Mouse (Mus musculus) limb, embryonic 11.5 days (tissue): ENCODE data around the gene Tmem132e. TPM values are rescaled to one million over a fixed set of nuclear protein-coding genes. Genes with fewer than 3 reads are reported as not detected.

Experiments
- ATAC-seq: fragments of 200-750 bp; cut with Nextera tagmentation; 2 replicates; pipeline ENCODE4 v1.8.0; 2017; ENCODE audit warnings: low read depth; ENCODE audit not compliant: insufficient number of reproducible peaks, low FRiP score, low TSS enrichment
- DNase-seq: peaks from one replicate; pipeline ENCODE4 v3.0.0-alpha.2; 2015; ENCODE audit warnings: low spot score
- H3K27ac ChIP-seq: fragments of 300-500 bp; sonication (generic); replicated peaks from 2 replicates; pipeline ENCODE4 v1.5.1; 2014; ENCODE audit warnings: low read depth, mild to moderate bottlenecking, low read length
- H3K27me3 ChIP-seq: fragments of 300-500 bp; sonication (generic); 2 replicates; pipeline ENCODE4 v1.6.1; 2014; ENCODE audit warnings: mild to moderate bottlenecking, low read length, mixed read lengths; ENCODE audit not compliant: control insufficient read depth, insufficient read depth
- H3K36me3 ChIP-seq: fragments of 300-500 bp; sonication (generic); 2 replicates; pipeline ENCODE4 v1.6.1; 2014; ENCODE audit warnings: mild to moderate bottlenecking, low read length, moderate library complexity, mixed read lengths; ENCODE audit not compliant: control insufficient read depth, insufficient read depth
- H3K4me1 ChIP-seq: fragments of 300-500 bp; sonication (generic); 2 replicates; pipeline ENCODE4 v1.6.1; 2014; ENCODE audit warnings: low read length, mixed read lengths; ENCODE audit not compliant: control insufficient read depth, insufficient read depth
- H3K4me2 ChIP-seq: fragments of 300-500 bp; sonication (generic); 2 replicates; pipeline ENCODE4 v1.6.1; 2014; ENCODE audit warnings: low read depth, mild to moderate bottlenecking, moderate library complexity; ENCODE audit not compliant: severe bottlenecking
- H3K4me3 ChIP-seq: fragments of 300-500 bp; sonication (generic); 2 replicates; pipeline ENCODE4 v1.5.1; 2014; ENCODE audit warnings: low read depth, low read length
- H3K9ac ChIP-seq: fragments of 300-500 bp; sonication (generic); 2 replicates; pipeline ENCODE4 v1.6.1; 2014; ENCODE audit warnings: mild to moderate bottlenecking, low read length
- H3K9me3 ChIP-seq: fragments of 300-500 bp; sonication (generic); 2 replicates; pipeline ENCODE4 v1.6.1; 2016; ENCODE audit warnings: low read length; ENCODE audit not compliant: control insufficient read depth
- WGBS: fragments of 180-500 bp; shearing (Covaris S2); extraction: QIAGEN DNeasy Blood & Tissue Kit; methylation state at CpG from one replicate; pipeline ENCODE4 v1.1.7; 2014; 5-methylcytosine and 5-hydroxymethylcytosine counted together
- polyA plus RNA-seq: library from polyadenylated mRNA; unstranded; fragments of >200 nt; fragmentation: Nextera tagmentation; extraction: Ambion mirVana; gene quantifications from 2 replicates; pipeline ENCODE4 v1.2.1, GENCODE M21; 2014

The Tmem132e gene
- polyA plus RNA-seq, 1 experiment from 2014 or later = 0.32 TPM

DNA sequence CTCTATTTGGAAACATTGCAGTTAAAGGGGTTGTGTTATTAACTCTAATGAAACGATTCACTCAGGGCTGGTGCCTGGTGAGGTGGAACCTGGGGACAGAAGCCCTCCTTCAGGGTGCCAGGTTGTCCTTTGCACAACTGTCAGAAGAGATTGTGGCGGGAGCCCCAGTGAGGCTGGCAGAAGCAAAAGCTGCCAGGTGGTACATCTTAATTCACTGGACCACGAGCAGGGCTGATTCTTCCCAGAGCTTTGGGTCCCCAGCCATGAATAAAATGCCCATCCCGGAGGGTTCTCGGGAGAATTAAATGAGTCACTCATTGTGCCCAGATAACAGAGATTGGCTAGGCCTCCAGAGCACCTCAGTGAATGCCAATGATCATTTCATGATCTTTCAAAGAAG lies 63.8 kb downstream of the Tmem132e start:
- no peak overlapping the region for H3K4me3 ChIP-seq
- H3K36me3 ChIP-seq = no peaks in the 10 kb centered on the region
- DNase-seq = no peak
- no peak overlapping the region for H3K27ac ChIP-seq
- 68% methylated on average over 5 of the region's 5 CpGs for WGBS
- no peaks in the 10 kb centered on the region for H3K9me3 ChIP-seq
- ATAC-seq = no peak
- no peak overlapping the region for H3K9ac ChIP-seq
- H3K4me2 ChIP-seq = no peak overlapping the region
- H3K27me3 ChIP-seq = no peaks in the 10 kb centered on the region
- H3K4me1 ChIP-seq = no peaks in the 10 kb centered on the region

DNA sequence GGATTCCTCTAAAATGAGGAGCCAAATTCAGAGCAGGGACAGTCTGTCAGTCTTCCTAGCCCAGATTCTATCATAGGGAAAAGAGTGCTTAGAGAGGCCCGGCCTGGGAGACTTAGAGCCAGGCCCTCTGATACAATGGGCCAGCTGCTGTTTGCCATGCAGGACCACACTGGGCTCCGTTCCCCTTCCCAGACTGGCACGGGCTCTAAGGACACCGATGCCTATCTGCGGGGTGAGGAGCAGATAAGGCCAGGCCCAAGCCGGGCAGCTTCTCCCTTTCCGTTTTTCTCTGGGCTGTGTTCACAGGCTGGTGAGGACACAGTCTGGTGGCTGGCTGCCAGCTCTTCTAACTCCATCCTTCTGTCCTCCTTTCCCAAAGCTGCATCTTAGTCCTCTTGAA lies 64.5 kb downstream of the Tmem132e start:
- DNase-seq (no peak), ATAC-seq (no peak)
- no peaks in the 10 kb centered on the region for H3K27me3 ChIP-seq
- H3K4me3 ChIP-seq = no peak overlapping the region
- H3K27ac ChIP-seq = no peak overlapping the region
- H3K36me3 ChIP-seq = no peaks in the 10 kb centered on the region
- H3K4me1 ChIP-seq = no peaks in the 10 kb centered on the region
- 83% methylated on average over 7 of the region's 7 CpGs for WGBS
- H3K4me2 ChIP-seq = no peak overlapping the region
- no peaks in the 10 kb centered on the region for H3K9me3 ChIP-seq
- no peak overlapping the region for H3K9ac ChIP-seq

DNA sequence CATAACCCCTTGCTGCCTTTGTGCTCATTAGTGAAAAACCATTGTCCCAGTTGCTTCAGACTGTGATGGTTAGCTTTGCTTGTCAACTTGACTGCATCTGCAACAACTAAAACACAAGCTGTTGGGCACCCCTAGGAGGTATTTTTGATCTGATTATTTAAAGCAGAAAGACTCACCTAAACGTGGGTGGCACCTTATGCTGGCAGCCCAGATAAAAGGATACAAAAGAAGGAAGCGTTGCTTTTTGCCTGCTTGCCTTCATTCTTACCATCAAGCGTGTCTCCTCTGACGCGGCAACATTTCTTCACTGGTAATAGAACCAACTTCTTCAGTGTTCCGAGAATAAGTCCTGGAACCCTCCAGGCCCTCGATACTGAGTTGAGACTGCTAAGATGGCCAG lies 72.6 kb downstream of the Tmem132e start:
- Histone ChIP-seq H3K4me2 (no peak overlapping the region), H3K4me3 (no peak overlapping the region)
- WGBS = 86% methylated on average over 7 of the region's 7 CpGs

DNA sequence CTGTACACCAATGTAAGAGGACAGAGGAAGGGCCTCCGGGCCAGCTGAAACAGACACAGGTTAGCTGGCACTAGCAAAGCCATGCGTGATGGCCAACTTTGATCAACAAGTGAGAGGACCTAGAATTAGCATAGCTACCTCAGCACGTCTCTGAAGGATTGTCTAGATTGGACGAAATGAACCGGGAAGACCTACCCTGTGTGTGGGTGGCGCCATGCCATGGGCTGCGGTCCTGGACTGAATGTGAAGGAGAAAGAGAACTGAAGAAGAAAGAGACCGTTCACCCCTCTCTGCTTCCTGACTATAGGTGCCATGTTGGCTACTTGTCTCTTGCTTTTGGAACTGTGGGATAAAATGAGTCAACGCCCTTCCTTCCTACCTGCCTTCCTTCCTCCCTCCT lies 76.8 kb downstream of the Tmem132e start:
- no peak overlapping the region for H3K27ac ChIP-seq
- H3K4me1 ChIP-seq = no peaks in the 10 kb centered on the region
- H3K9ac ChIP-seq = no peak overlapping the region
- no peak overlapping the region for H3K4me3 ChIP-seq
- DNase-seq (no peak), ATAC-seq (no peak)
- 93% methylated on average over 9 of the region's 9 CpGs for WGBS
- no peak overlapping the region for H3K4me2 ChIP-seq
- H3K9me3 ChIP-seq = no peaks in the 10 kb centered on the region
- H3K36me3 ChIP-seq = no peaks in the 10 kb centered on the region
- no peaks in the 10 kb centered on the region for H3K27me3 ChIP-seq

More for the DNA sequence above, 72.6 kb downstream of the Tmem132e start:
- no peaks in the 10 kb centered on the region for H3K27me3 ChIP-seq
- DNase-seq (no peak), ATAC-seq (no peak)
- no peak overlapping the region for H3K9ac ChIP-seq
- no peak overlapping the region for H3K27ac ChIP-seq
- no peaks in the 10 kb centered on the region for H3K4me1 ChIP-seq
- no peaks in the 10 kb centered on the region for H3K9me3 ChIP-seq
- no peaks in the 10 kb centered on the region for H3K36me3 ChIP-seq

DNA sequence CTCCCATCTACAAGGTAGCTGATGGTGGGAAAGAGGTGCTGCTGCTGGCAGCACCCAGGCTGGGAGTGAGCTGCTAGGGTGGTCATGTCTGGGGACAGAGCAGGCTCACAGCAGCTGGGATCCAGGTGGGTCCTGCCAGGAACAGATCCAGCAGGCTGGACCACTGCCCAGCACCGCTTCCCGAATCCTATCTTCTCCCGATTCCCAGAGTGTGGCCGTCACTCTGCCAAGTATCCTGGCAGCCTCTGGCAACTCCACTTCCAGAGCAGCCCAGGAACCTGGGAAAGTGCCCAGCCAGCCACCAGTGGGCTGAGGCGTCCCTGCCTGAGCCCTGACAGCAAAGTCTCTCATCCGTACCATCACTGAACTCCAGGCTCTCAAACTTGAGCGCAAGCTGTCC lies 78.5 kb downstream of the Tmem132e start:
- no peak overlapping the region for H3K27ac ChIP-seq
- no peak overlapping the region for H3K4me3 ChIP-seq
- no peaks in the 10 kb centered on the region for H3K27me3 ChIP-seq
- ATAC-seq (no peak), DNase-seq (no peak)
- no peak overlapping the region for H3K4me2 ChIP-seq
- H3K9ac ChIP-seq = no peak overlapping the region
- H3K36me3 ChIP-seq = no peaks in the 10 kb centered on the region
- 0 out of 2 replicates have a peak, but pooled peaks cover 3% of the 10 kb centered on the region for H3K4me1 ChIP-seq
- WGBS = 80% methylated on average over 7 of the region's 7 CpGs
- no peaks in the 10 kb centered on the region for H3K9me3 ChIP-seq

DNA sequence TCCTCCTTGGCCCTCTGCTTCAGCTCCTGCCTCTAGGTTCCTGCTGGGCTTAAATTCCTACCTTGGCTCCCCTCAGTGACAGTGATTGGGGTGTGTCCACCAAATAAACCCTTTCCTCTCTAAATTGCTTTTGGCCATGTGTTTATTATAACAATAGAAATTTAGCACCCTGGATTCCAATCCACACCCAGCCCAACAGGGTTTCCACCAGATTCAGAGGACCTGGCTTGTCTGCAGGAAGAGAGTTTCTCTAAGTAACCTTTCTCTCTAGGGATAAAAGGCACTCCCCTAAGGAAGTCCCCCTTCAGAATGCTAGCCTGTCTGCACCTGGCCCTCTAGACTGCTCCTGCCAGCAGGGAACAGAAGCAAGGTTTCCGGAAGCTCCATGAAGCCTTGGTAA lies 82.4 kb downstream of the Tmem132e start:
- Histone ChIP-seq H3K27ac (no peak overlapping the region), H3K9me3 (no peaks in the 10 kb centered on the region), H3K4me3 (no peak overlapping the region), H3K36me3 (no peaks in the 10 kb centered on the region), H3K27me3 (no peaks in the 10 kb centered on the region), H3K4me1 (peaks cover 7% of the 10 kb centered on the region; the same call in 1 of the 2 replicates), H3K9ac (no peak overlapping the region), H3K4me2 (no peak overlapping the region)
- 78% methylated on average over 1 of the region's 1 CpGs for WGBS
- DNase-seq (no peak), ATAC-seq (no peak)

DNA sequence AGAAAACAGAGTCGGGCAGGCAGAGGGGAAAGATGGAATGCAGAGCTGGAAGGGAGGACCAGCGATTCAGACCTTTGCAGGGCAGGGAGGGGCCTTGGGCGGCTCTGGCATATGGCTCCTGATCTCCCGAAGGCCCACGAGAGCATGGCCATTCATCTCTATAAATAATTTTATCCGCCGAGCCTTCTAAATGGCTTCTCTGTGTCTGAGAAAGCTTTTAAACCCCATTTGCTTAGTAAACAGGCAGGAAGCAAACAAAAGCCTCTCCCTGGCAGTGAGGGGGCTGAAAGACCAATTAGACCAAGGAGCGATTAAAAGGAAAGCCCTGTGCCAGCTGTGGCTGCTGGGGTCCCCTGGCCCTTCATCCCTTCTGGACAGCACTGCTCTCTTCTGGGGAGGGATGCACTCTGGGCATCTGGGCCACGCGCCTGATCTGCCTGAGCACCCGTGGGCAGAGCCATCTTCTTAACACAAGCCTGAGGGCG lies 84.5 kb downstream of the Tmem132e start:
- Histone ChIP-seq H3K27ac (no peak overlapping the region), H3K9me3 (no peaks in the 10 kb centered on the region), H3K27me3 (no peaks in the 10 kb centered on the region), H3K4me1 (peaks cover 7% of the 10 kb centered on the region; the same call in 1 of the 2 replicates), H3K4me2 (no peak overlapping the region), H3K9ac (no peak overlapping the region), H3K36me3 (no peaks in the 10 kb centered on the region), H3K4me3 (no peak overlapping the region)
- DNase-seq = no peak
- no peak for ATAC-seq
- WGBS = 35% methylated on average over 12 of the region's 12 CpGs

DNA sequence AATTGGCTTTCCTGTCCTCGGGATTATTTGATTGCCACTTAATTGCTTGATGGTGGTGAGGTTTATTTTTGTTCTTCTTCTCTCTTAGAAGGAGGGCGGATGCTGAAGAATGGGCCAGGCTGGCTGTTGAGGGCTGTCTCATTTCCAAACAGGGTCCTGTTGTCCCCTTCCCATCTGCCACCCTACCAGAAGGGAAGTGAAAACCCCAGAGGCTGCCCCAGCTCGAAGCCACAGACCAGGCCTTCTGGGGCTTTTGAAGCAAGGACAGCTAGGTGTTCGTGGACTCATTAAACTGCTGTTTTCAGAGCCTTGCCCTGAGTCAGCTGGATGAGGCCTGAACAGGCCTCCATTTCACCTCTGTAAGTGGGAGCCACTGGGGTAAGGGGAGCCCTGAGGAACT lies 87.4 kb downstream of the Tmem132e start:
- Histone ChIP-seq H3K9me3 (no peaks in the 10 kb centered on the region), H3K27ac (no peak overlapping the region), H3K9ac (no peak overlapping the region), H3K4me1 (peaks cover 7% of the 10 kb centered on the region; the same call in 1 of the 2 replicates), H3K36me3 (no peaks in the 10 kb centered on the region), H3K4me3 (no peak overlapping the region), H3K4me2 (no peak overlapping the region), H3K27me3 (no peaks in the 10 kb centered on the region)
- no peak for DNase-seq
- ATAC-seq = no peak
- WGBS = 61% methylated on average over 4 of the region's 4 CpGs

DNA sequence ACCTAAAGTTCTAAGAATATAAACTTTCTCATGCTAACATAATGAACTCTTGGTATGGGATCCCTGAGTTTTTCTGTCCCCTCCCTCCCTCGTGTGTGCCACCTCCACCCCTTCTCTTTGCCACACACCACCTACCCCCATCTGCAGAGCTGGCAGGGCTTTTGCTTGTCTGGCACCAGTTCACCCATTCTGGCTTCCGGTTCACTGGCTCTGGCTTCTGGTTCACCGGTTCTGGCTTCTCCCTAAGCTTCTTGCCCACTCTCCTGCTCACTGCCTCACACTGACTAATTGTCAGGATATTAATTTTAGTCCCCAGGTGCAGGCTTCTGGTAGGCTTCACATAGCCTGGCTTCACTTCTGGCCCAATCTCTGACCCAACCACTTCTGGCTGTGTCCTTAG lies 88.7 kb downstream of the Tmem132e start:
- 96% methylated on average over 3 of the region's 3 CpGs for WGBS
- no peak overlapping the region for H3K4me2 ChIP-seq
- peaks cover 4% of the 10 kb centered on the region; the same call in 1 of the 2 replicates for H3K4me1 ChIP-seq
- H3K36me3 ChIP-seq = no peaks in the 10 kb centered on the region
- H3K27ac ChIP-seq = no peak overlapping the region
- H3K9ac ChIP-seq = no peak overlapping the region
- no peak for ATAC-seq
- no peak overlapping the region for H3K4me3 ChIP-seq
- no peaks in the 10 kb centered on the region for H3K27me3 ChIP-seq
- H3K9me3 ChIP-seq = no peaks in the 10 kb centered on the region
- no peak for DNase-seq
